Mouse (Mus musculus): ENCODE results near the gene Tet3. TPM values are rescaled to one million over a fixed set of nuclear protein-coding genes. Genes with fewer than 3 reads are reported as not detected.

Gene Tet3
- polyA plus RNA-seq, 1 experiment from 2014 or later, result 39.9 TPM

GRCm38 (mm10) chr6:83405511-83406064, 53.3 kb downstream of the Tet3 start:
- H3K4me3 ChIP-seq (ENCODE audit: low read depth, low read length), result no peak overlapping the region
- DNase-seq (ENCODE audit: low spot score, missing footprints), result no peak
- 85% methylated on average over 7 of the region's 7 CpGs for WGBS

GRCm38 (mm10) chr6:83404571-83404970, 54.3 kb downstream of the Tet3 start:
- Histone ChIP-seq H3K27me3 (ENCODE audit: control insufficient read depth, insufficient read depth, low read length) (no peaks in the 10 kb centered on the region), H3K27ac (ENCODE audit: low read depth, low read length) (no peak overlapping the region), H3K4me2 (no peak overlapping the region), H3K9ac (ENCODE audit: low read length) (no peak overlapping the region), H3K4me3 (ENCODE audit: low read depth, low read length) (no peak overlapping the region), H3K4me1 (ENCODE audit: control insufficient read depth, insufficient read depth, low read length) (no peaks in the 10 kb centered on the region), H3K36me3 (ENCODE audit: control insufficient read depth, insufficient read depth, low read length) (peaks cover 25% of the 10 kb centered on the region), H3K9me3 (ENCODE audit: control insufficient read depth, low read length) (no peaks in the 10 kb centered on the region)
- 97% methylated on average over 13 of the region's 13 CpGs for WGBS
- DNase-seq (ENCODE audit: low spot score, missing footprints), result no peak
- no peak for ATAC-seq (ENCODE audit: low FRiP score)

More at GRCm38 (mm10) chr6:83405511-83406064, 53.3 kb downstream of the Tet3 start:
- Histone ChIP-seq H3K4me2 (no peak overlapping the region), H3K4me1 (ENCODE audit: control insufficient read depth, insufficient read depth, low read length) (peaks cover 4% of the 10 kb centered on the region; the same call in 1 of the 2 replicates), H3K9ac (ENCODE audit: low read length) (no peak overlapping the region), H3K27ac (ENCODE audit: low read depth, low read length) (no peak overlapping the region), H3K27me3 (ENCODE audit: control insufficient read depth, insufficient read depth, low read length) (no peaks in the 10 kb centered on the region), H3K9me3 (ENCODE audit: control insufficient read depth, low read length) (no peaks in the 10 kb centered on the region), H3K36me3 (ENCODE audit: control insufficient read depth, insufficient read depth, low read length) (peaks cover 25% of the 10 kb centered on the region)
- no peak for ATAC-seq (ENCODE audit: low FRiP score)

DNA sequence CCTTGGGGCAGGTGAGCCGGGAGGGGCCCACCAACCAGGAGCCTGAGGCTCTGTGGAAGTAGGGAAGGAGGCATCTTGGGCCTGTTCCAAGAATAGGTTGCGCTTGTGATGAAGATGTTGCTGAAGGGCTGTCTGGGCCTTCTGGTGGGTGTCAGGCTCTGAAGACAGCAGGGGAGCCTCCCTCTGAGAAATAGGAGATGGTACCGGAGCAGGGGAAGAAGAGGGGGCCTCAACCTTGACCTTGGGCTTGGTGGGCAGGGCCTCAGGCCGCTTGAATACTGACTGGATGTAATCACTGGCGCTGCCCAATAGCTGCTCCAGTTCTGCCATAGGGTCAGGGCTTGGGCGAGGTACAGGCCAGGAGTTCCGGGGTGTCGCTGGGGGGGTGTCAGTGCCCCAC, 55.4 kb downstream of the Tet3 start:
- no peak for DNase-seq (ENCODE audit: low spot score, missing footprints)
- H3K4me3 ChIP-seq (ENCODE audit: low read depth, low read length), result no peak overlapping the region
- 95% methylated on average over 8 of the region's 8 CpGs for WGBS
- peaks cover 30% of the 10 kb centered on the region for H3K36me3 ChIP-seq (ENCODE audit: control insufficient read depth, insufficient read depth, low read length)
- H3K9me3 ChIP-seq (ENCODE audit: control insufficient read depth, low read length), result no peaks in the 10 kb centered on the region
- H3K4me2 ChIP-seq, result no peak overlapping the region
- H3K27ac ChIP-seq (ENCODE audit: low read depth, low read length), result no peak overlapping the region
- no peaks in the 10 kb centered on the region for H3K27me3 ChIP-seq (ENCODE audit: control insufficient read depth, insufficient read depth, low read length)
- H3K4me1 ChIP-seq (ENCODE audit: control insufficient read depth, insufficient read depth, low read length), result no peaks in the 10 kb centered on the region
- no peak for ATAC-seq (ENCODE audit: low FRiP score)
- no peak overlapping the region for H3K9ac ChIP-seq (ENCODE audit: low read length)

- Histone ChIP-seq H3K36me3 (ENCODE audit: control insufficient read depth, insufficient read depth, low read length) (peaks cover 44% of the 10 kb centered on the region), H3K9ac (ENCODE audit: low read length) (no peak overlapping the region), H3K4me2 (no peak overlapping the region), H3K9me3 (ENCODE audit: control insufficient read depth, low read length) (no peaks in the 10 kb centered on the region), H3K4me1 (ENCODE audit: control insufficient read depth, insufficient read depth, low read length) (no peaks in the 10 kb centered on the region), H3K27ac (ENCODE audit: low read depth, low read length) (no peak overlapping the region), H3K27me3 (ENCODE audit: control insufficient read depth, insufficient read depth, low read length) (no peaks in the 10 kb centered on the region), H3K4me3 (ENCODE audit: low read depth, low read length) (no peak overlapping the region)
- DNase-seq (ENCODE audit: low spot score, missing footprints), result no peak
- WGBS, result 94% methylated on average over 3 of the region's 3 CpGs
- no peak for ATAC-seq (ENCODE audit: low FRiP score)
Measured at GRCm38 (mm10) chr6:83399790-83400189, 59.1 kb downstream of the Tet3 start.

- Histone ChIP-seq H3K4me1 (ENCODE audit: control insufficient read depth, insufficient read depth, low read length) (no peaks in the 10 kb centered on the region), H3K27me3 (ENCODE audit: control insufficient read depth, insufficient read depth, low read length) (no peaks in the 10 kb centered on the region), H3K27ac (ENCODE audit: low read depth, low read length) (no peak overlapping the region), H3K4me2 (no peak overlapping the region), H3K9me3 (ENCODE audit: control insufficient read depth, low read length) (no peaks in the 10 kb centered on the region), H3K36me3 (ENCODE audit: control insufficient read depth, insufficient read depth, low read length) (peaks cover 28% of the 10 kb centered on the region), H3K9ac (ENCODE audit: low read length) (no peak overlapping the region), H3K4me3 (ENCODE audit: low read depth, low read length) (no peak overlapping the region)
- no peak for DNase-seq (ENCODE audit: low spot score, missing footprints)
- no peak for ATAC-seq (ENCODE audit: low FRiP score)
- WGBS, result 88% methylated on average over 8 of the region's 8 CpGs
Measured at GRCm38 (mm10) chr6:83397728-83398127, 61.2 kb downstream of the Tet3 start.

DNA sequence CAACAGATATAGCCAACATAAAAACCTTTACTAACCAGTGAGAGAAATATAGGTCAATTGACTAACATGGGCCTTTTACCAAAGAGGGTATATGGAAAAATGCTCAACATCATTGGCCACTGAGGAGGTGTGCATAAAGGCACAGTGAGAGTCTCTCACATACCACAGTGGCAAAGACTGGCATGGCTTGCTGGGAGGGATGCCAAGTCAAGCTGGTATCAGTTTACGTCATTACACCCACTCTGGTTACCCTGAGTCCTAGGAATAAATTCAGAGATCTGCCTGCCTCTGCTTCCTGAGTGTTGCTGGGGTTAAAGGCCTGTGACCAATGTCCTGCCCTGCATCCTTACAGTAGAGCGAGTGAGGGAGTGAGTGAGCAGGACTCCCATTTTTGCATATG, 62.2 kb downstream of the Tet3 start:
- no peak overlapping the region for H3K9ac ChIP-seq (ENCODE audit: low read length)
- H3K36me3 ChIP-seq (ENCODE audit: control insufficient read depth, insufficient read depth, low read length), result peaks cover 24% of the 10 kb centered on the region
- no peak overlapping the region for H3K27ac ChIP-seq (ENCODE audit: low read depth, low read length)
- DNase-seq (ENCODE audit: low spot score, missing footprints) (no peak), ATAC-seq (ENCODE audit: low FRiP score) (no peak)
- H3K9me3 ChIP-seq (ENCODE audit: control insufficient read depth, low read length), result no peaks in the 10 kb centered on the region
- H3K4me3 ChIP-seq (ENCODE audit: low read depth, low read length), result no peak overlapping the region
- WGBS, result 90% methylated on average over 2 of the region's 2 CpGs
- H3K27me3 ChIP-seq (ENCODE audit: control insufficient read depth, insufficient read depth, low read length), result no peaks in the 10 kb centered on the region
- H3K4me2 ChIP-seq, result no peak overlapping the region
- H3K4me1 ChIP-seq (ENCODE audit: control insufficient read depth, insufficient read depth, low read length), result no peaks in the 10 kb centered on the region

- Histone ChIP-seq H3K27me3 (ENCODE audit: control insufficient read depth, insufficient read depth, low read length) (no peaks in the 10 kb centered on the region), H3K4me1 (ENCODE audit: control insufficient read depth, insufficient read depth, low read length) (no peaks in the 10 kb centered on the region), H3K27ac (ENCODE audit: low read depth, low read length) (no peak overlapping the region), H3K36me3 (ENCODE audit: control insufficient read depth, insufficient read depth, low read length) (peaks cover 21% of the 10 kb centered on the region), H3K9me3 (ENCODE audit: control insufficient read depth, low read length) (no peaks in the 10 kb centered on the region), H3K9ac (ENCODE audit: low read length) (no peak overlapping the region), H3K4me3 (ENCODE audit: low read depth, low read length) (no peak overlapping the region), H3K4me2 (no peak overlapping the region)
- WGBS, result 94% methylated on average over 15 of the region's 15 CpGs
- DNase-seq (ENCODE audit: low spot score, missing footprints) (no peak), ATAC-seq (ENCODE audit: low FRiP score) (no peak)
Measured at GRCm38 (mm10) chr6:83395544-83396229, 63.2 kb downstream of the Tet3 start.

DNA sequence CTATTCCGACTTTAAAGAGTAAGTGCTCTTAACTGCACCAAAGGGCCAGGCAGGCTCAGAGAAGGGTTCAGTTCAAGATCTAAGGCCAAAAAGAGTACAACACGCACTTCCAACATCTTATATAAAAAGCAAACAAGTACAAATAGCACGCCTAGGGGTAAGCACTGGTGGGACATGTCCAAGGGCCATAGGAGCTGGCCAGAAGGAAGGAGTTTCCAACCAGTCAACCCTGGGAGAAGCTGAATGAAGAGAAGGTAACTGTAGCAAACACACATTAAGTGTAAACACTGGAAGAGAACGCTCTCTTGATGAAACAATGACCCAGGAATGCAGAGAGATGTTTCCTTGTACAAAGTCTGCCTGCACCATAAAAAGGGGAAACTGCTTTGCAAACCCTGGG, 64.8 kb downstream of the Tet3 start:
- WGBS, result 96% methylated on average over 4 of the region's 4 CpGs
- ATAC-seq (ENCODE audit: low FRiP score) (no peak), DNase-seq (ENCODE audit: low spot score, missing footprints) (no peak)
- Histone ChIP-seq H3K4me3 (ENCODE audit: low read depth, low read length) (no peak overlapping the region), H3K36me3 (ENCODE audit: control insufficient read depth, insufficient read depth, low read length) (peaks cover 18% of the 10 kb centered on the region), H3K9ac (ENCODE audit: low read length) (no peak overlapping the region), H3K27me3 (ENCODE audit: control insufficient read depth, insufficient read depth, low read length) (no peaks in the 10 kb centered on the region), H3K4me1 (ENCODE audit: control insufficient read depth, insufficient read depth, low read length) (no peaks in the 10 kb centered on the region), H3K9me3 (ENCODE audit: control insufficient read depth, low read length) (no peaks in the 10 kb centered on the region), H3K4me2 (no peak overlapping the region), H3K27ac (ENCODE audit: low read depth, low read length) (no peak overlapping the region)

DNA sequence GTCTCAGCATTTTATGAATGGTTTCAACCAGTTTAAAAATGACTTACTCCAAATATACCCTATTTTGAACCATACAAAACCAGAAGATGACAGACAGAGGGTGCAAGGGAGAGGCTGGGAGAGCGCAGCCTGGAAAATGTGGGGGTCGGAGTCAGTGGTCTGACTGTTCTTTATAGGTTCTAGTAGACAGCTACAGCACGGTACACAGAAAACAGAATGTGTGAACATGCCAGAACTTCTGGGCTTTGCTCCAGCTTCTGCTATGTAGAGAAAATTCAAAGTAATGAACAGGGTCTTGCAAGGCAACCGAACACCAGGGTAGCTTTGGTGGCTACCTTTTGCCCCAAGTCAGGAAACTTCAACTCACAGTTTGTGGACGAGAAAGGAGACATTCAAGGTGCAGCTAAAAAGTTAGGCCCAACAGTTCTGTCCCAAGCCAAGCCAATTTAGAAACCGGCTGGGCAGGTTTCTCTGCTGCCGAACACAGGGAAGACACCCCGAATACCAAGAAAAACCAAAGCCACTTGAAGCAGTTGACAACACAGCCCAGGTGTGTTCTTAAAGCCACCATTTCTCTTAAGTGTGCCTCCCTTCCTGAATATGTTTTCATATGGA, 66.6 kb downstream of the Tet3 start:
- Histone ChIP-seq H3K4me2 (no peak overlapping the region), H3K9ac (ENCODE audit: low read length) (no peak overlapping the region), H3K4me1 (ENCODE audit: control insufficient read depth, insufficient read depth, low read length) (no peaks in the 10 kb centered on the region), H3K27me3 (ENCODE audit: control insufficient read depth, insufficient read depth, low read length) (no peaks in the 10 kb centered on the region), H3K36me3 (ENCODE audit: control insufficient read depth, insufficient read depth, low read length) (peaks cover 8% of the 10 kb centered on the region; the same call in 1 of the 2 replicates), H3K9me3 (ENCODE audit: control insufficient read depth, low read length) (no peaks in the 10 kb centered on the region), H3K27ac (ENCODE audit: low read depth, low read length) (no peak overlapping the region), H3K4me3 (ENCODE audit: low read depth, low read length) (no peak overlapping the region)
- 92% methylated on average over 8 of the region's 8 CpGs for WGBS
- DNase-seq (ENCODE audit: low spot score, missing footprints) (no peak), ATAC-seq (ENCODE audit: low FRiP score) (no peak)

All from midbrain, embryonic 11.5 days (tissue).